Mouse (Mus musculus) erythroblast, embryonic 14.5 days (primary cell): Measurements from ENCODE around the gene Chid1. TPM values are rescaled to one million over a fixed set of nuclear protein-coding genes. Genes with fewer than 3 reads are reported as not detected.
A peak's percentile ranks its signal among the peaks of the same experiment; 100 is the strongest.

Experiments
- H3K27me3 ChIP-seq: 2 replicates; pipeline ENCODE4 v1.6.1; 2012; ENCODE audit warnings: inconsistent platforms; ENCODE audit not compliant: control insufficient read depth
- H3K36me3 ChIP-seq: 2 replicates; pipeline ENCODE4 v1.6.1; 2012; ENCODE audit warnings: mild to moderate bottlenecking, inconsistent platforms; ENCODE audit not compliant: control insufficient read depth
- H3K4me1 ChIP-seq: 2 replicates; pipeline ENCODE4 v1.6.1; 2012; ENCODE audit warnings: inconsistent platforms; ENCODE audit not compliant: control insufficient read depth
- H3K4me3 ChIP-seq: replicated peaks from 2 replicates; pipeline ENCODE3; 2012; ENCODE audit warnings: moderate library complexity, mild to moderate bottlenecking, inconsistent platforms
- H3K9me3 ChIP-seq: 2 replicates; pipeline ENCODE4 v1.6.1; 2012; ENCODE audit warnings: low read length, inconsistent platforms, mixed read lengths; ENCODE audit not compliant: control insufficient read depth
- GATA1 ChIP-seq: IDR thresholded peaks from 2 replicates; pipeline ENCODE4 v1.6.1; 2012; ENCODE audit warnings: low read length, inconsistent platforms, mixed read lengths
- TAL1 ChIP-seq: IDR thresholded peaks from 3 replicates; pipeline ENCODE4 v1.6.1; 2012; ENCODE audit warnings: low read length, inconsistent platforms, mixed read lengths
- polyA plus RNA-seq: library from polyadenylated mRNA; stranded (reverse); fragments of >175 nt; gene quantifications from 2 replicates; pipeline ENCODE4 v1.2.3, GENCODE M21; 2012

Chid1 gene
- polyA plus RNA-seq, 1 experiment: 1.7 TPM

DNA sequence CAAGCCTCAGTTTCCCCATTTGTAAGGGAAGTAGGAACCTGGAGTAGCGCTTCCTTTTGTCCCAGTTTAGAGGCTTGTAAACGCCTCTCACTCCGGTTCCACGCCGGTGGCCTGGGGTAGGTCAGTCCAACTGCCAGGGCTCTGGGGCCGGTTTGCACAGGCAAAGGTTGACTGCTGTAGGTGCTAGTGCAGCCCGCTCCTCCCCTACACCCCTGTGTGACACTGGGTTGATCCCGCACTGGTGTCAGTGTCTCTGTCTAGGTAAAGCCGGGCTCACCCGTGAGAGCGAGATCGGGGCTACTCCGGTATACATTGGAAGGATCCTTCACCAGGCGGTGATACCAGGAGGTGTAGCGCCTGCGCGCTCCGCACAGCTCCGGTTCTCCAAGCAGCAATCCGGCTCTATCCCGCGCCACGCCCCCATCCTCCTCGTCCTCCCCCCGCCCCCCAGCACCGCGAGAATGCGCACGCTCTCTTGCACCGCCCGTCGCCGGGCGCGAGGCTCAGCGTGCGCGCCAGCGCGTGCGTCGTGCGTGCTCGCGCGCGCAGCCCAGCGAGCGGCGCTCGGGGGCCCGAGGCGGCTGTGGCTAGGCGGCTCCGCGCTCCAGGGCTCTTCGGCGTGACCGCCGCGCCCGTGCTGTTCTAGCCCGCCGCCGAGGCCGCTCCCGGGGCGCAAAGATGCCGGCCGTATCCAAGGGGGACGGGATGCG is 22.2 kb upstream of the Chid1 start, which contains the start of gene Ap2a2:
Ap2a2 (plus strand) TSS at position 492 of the 710 bp plus-strand sequence.
- no peak for TF ChIP-seq GATA1
- TF ChIP-seq TAL1: no peak
- peak within 1 kb of the TSS; percentile 86 for H3K4me3 ChIP-seq
- no peaks in the 10 kb centered on the region for H3K27me3 ChIP-seq
- peaks cover 43% of the 10 kb centered on the region for H3K36me3 ChIP-seq
- H3K9me3 ChIP-seq: peaks cover 3% of the 10 kb centered on the region
- peaks cover 93% of the 10 kb centered on the region for H3K4me1 ChIP-seq

DNA sequence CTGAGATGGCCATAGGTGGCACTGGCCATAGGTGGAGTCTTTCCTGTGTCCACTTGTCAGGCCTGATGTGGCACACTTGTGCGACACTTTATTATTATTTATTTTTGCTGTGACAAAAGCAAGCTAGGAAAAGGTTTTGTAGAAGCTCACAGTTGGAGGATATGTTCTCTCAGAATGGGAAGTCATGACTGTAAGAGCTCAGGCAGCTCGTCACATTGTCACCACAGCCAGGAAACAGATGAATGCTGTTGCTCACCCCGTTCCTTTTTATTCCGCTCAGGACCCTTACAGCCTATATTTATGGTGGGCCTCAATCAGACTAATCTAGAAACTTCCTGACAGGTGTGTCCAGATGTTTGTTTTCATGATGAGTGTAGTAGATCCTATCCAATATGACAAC is 20.8 kb upstream of the Chid1 start:
- peaks cover 3% of the 10 kb centered on the region for H3K9me3 ChIP-seq
- H3K4me1 ChIP-seq: peaks cover 94% of the 10 kb centered on the region
- no peak for TF ChIP-seq GATA1
- TF ChIP-seq TAL1: no peak
- no peaks in the 10 kb centered on the region for H3K27me3 ChIP-seq
- peaks cover 30% of the 10 kb centered on the region for H3K36me3 ChIP-seq
- peak overlapping the region; percentile 2 for H3K4me3 ChIP-seq

DNA sequence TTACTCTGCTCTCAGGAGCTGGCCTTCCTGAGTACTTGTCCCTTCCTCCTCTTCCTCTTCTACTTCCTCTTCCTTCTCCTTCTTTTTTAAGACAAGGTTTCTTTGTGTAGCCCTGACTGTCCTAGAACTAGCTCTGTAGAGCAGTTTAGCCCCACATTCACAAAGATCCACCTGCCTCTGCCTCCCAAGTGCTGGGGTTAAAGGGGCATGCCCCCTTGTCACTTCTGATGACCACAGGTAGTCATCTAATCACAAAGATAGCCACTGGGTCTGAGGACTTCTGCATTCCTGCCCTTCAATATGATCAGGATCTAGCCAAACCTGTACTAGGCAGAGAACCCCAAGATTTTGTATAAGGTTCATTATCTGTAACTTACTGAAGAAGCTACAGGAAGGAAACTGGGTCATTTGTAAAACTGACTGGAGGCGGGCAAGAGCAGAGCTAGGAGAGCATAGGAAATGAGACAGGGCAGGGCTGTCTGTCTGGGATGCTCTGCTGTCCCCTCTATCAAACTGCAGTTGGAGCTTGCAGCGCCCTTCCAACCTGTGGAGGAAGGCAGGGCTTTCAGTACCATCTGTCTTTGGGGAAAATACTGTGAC is 20.2 kb upstream of the Chid1 start:
- Histone ChIP-seq H3K9me3 (peaks cover 3% of the 10 kb centered on the region), H3K4me1 (peaks cover 90% of the 10 kb centered on the region), H3K27me3 (no peaks in the 10 kb centered on the region), H3K36me3 (peaks cover 24% of the 10 kb centered on the region), H3K4me3 (peak overlapping the region; percentile 13)
- TF ChIP-seq GATA1 (no peak), TAL1 (no peak)

DNA sequence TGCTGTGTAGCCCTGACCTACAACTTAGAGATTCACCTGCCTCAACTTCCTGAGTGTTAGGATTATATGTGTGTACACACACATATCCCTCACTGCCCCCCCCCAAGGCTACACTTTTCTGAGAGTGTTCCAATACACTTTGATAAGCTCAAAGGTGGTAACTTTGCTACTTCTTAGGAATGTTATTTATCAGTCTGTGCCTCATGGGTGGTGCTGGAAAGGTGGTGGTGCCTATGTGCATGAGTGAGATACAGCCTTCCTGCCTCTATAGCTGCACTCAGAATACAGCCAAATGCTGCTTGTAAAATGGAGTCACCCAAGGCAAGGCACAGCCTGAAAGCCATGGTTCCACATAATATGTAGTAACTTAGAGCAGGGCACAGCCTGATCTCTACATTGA is 19.3 kb upstream of the Chid1 start:
- Histone ChIP-seq H3K36me3 (peaks cover 15% of the 10 kb centered on the region), H3K4me1 (peaks cover 86% of the 10 kb centered on the region), H3K9me3 (peaks cover 3% of the 10 kb centered on the region), H3K27me3 (no peaks in the 10 kb centered on the region), H3K4me3 (peak overlapping the region; percentile 56)
- peak; percentile 71 for TF ChIP-seq GATA1
- TF ChIP-seq TAL1: peak; percentile 90

DNA sequence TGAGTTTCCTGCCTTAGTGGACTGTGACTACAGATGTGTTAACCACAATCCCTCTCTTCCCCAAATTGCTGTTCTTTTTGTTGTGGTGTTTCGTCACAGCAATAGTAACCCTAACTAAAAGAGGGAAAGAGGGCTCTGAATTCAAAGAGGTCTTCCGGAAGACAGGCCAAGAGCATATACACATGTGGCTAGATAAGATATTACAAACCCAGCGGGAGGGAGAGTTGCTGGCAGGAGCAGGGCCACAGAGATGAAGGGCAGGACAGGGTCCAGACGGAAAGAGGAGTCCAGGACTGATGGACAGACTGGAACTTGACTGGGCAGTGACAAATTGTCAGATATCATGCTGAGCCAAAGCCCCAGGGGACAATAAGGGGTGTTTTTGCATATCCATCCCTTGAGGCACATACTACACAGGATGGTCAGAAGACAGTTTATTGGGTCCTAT is 18.7 kb upstream of the Chid1 start:
- Histone ChIP-seq H3K4me3 (peak overlapping the region; percentile 56), H3K27me3 (no peaks in the 10 kb centered on the region), H3K4me1 (peaks cover 84% of the 10 kb centered on the region), H3K9me3 (peaks cover 3% of the 10 kb centered on the region), H3K36me3 (peaks cover 11% of the 10 kb centered on the region)
- TF ChIP-seq GATA1 (peak; percentile 86), TAL1 (peak; percentile 71)

DNA sequence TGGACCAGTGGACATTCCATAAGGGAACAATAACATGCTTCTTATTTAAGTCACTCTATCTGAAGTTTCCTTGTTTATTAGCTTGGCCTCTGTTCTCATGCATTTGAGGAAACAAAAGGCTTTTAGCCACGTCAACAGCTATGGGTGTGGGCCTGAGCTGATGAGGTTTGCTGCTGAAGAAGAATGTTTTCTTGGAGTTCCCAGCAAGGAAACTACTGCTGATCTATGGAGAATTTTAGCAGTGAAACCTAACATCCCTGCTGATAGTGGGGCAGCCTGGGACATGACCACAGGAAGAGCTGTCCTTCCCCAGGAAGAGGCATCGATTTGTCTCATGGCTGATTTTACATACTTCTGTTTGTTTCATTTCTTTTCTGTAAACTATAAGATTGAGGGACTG is 10.8 kb upstream of the Chid1 start:
- Histone ChIP-seq H3K27me3 (no peaks in the 10 kb centered on the region), H3K36me3 (no peaks in the 10 kb centered on the region), H3K4me3 (no peak overlapping the region), H3K4me1 (peaks cover 23% of the 10 kb centered on the region), H3K9me3 (peaks cover 2% of the 10 kb centered on the region; the same call in 1 of the 2 replicates)
- no peak for TF ChIP-seq TAL1
- TF ChIP-seq GATA1: no peak

DNA sequence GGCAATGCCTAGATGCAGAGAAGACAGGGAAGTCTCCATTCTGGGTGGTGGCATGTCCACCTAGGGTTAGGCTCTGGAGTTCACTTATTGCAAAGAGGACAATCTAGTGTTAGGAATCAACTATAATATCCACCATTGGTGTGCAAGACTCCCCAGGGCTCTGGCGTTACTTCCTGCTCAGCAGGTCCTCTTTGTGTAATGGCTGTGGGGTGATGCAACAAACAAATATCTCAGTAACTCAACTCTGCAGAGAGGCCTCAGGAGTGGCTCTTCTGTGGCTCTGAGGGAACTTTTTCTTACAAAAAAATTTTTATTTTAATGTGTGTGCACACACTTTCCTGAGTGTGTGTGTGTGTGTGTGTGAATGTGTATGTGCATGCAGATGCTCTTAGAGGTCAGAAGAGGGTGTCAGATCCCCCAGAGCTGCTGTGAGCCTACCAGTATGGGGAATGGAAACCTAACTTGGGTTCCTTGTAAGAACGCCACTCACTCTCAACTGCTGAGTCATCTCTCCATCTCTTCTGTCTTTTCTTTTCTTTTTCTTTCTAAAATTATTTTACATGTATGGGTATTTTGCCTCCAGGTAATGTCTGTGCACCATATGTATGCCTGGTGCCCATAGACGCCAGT is 9.9 kb upstream of the Chid1 start:
- peaks cover 19% of the 10 kb centered on the region for H3K4me1 ChIP-seq
- H3K36me3 ChIP-seq: no peaks in the 10 kb centered on the region
- H3K9me3 ChIP-seq: peaks cover 2% of the 10 kb centered on the region; the same call in 1 of the 2 replicates
- H3K27me3 ChIP-seq: no peaks in the 10 kb centered on the region
- TF ChIP-seq TAL1 (no peak), GATA1 (no peak)
- no peak overlapping the region for H3K4me3 ChIP-seq

DNA sequence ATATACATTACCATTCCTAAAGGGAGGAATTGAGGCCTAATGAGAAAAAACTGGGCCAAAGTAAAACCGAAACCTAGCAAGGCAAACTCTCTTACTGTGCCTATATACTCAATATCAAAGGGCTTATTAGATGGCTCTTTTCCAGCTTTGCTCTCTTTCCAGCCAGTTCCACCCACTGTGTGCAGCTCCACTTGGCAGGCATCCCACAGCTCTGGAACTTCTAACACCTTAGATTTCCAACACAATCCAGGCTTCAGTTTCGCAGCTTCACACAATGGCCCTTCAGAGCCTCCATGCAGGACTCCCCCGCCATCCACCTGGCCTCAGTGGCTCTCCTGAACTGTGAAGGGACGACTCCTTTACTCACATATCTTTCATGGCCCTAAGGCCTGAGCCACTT is 5.0 kb upstream of the Chid1 start:
- Histone ChIP-seq H3K36me3 (no peaks in the 10 kb centered on the region), H3K27me3 (peaks cover 4% of the 10 kb centered on the region; the same call in 1 of the 2 replicates), H3K9me3 (no peaks in the 10 kb centered on the region), H3K4me3 (no peak overlapping the region), H3K4me1 (peaks cover 24% of the 10 kb centered on the region)
- TF ChIP-seq GATA1: no peak
- no peak for TF ChIP-seq TAL1

DNA sequence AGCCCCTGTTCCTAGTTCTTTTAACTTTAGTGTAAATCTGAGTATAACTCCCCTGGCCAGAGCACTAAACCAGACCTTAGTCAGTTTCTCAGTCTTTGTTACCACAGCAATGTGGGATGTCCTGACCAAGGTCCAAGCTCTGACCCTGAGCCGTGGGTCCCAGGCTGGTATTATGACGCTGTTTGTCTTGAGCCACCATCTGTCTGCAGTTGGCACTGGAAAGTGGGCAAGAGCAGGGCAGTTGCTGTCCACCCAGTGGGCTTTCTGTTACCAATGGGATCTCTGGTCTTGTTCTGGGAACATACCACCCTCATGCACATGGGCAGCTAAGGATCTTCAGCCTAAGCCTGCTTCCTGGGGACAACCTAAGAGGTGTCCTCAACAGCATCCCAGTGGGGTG is 2.9 kb upstream of the Chid1 start:
- Histone ChIP-seq H3K4me1 (peaks cover 41% of the 10 kb centered on the region), H3K9me3 (no peaks in the 10 kb centered on the region)
- TF ChIP-seq TAL1 (no peak), GATA1 (no peak)

More for the DNA sequence above, 2.9 kb upstream of the Chid1 start:
- Histone ChIP-seq H3K27me3 (peaks cover 4% of the 10 kb centered on the region; the same call in 1 of the 2 replicates), H3K36me3 (peaks cover 10% of the 10 kb centered on the region), H3K4me3 (no peak overlapping the region)
